Mouse (Mus musculus): Measurements from ENCODE around the gene Timm50. TPM values are rescaled to one million over a fixed set of nuclear protein-coding genes. Genes with fewer than 3 reads are reported as not detected.

Timm50 gene
- polyA plus RNA-seq, 1 experiment: 99.5 TPM

- Histone ChIP-seq H3K4me1 (ENCODE audit: control insufficient read depth, insufficient read depth, insufficient read length, low read length) (0 out of 2 replicates have a peak, but pooled peaks cover 2% of the 10 kb centered on the region), H3K4me3 (ENCODE audit: insufficient read depth, low read depth, low read length) (peak within 1 kb of the TSS; percentile 87), H3K27ac (replicated peaks; ENCODE audit: low read depth, low read length) (peak within 1 kb of the TSS; percentile 7; the same call in 1 of the 2 replicates)
These were observed 44.5 kb downstream of the Timm50 start, which contains the start of gene Eid2 for GRCm38 (mm10) chr7:28267129-28268041. Gene Eid2, plus strand, starts transcription at chr7:28267881.

- H3K4me1 ChIP-seq (ENCODE audit: control insufficient read depth, insufficient read depth, insufficient read length, low read length): 0 out of 2 replicates have a peak, but pooled peaks cover 2% of the 10 kb centered on the region
- H3K27ac ChIP-seq (replicated peaks; ENCODE audit: low read depth, low read length): no peak overlapping the region
- H3K4me3 ChIP-seq (ENCODE audit: insufficient read depth, low read depth, low read length): no peak overlapping the region
These were observed 46.5 kb downstream of the Timm50 start for GRCm38 (mm10) chr7:28265391-28265790.

DNA sequence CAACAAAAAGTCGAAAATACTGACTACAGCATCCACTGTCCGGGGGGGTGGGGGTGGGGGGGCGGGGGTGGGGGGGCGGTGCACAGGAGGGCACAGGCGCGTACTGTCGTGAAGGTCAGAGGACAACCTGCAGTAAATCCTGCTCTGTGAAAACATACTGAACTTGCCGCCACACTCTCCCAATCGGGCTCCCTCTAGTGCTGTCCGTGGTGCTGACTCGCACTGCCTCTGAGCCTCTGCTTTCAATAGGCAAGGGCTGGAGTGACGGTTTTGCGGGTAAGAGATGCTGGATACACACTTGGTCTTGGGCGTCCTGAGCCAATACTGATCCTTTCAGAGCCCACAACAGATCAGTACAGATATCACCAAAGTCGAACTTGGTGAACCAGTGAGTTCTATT is 48.1 kb downstream of the Timm50 start:
- Histone ChIP-seq H3K4me3 (ENCODE audit: insufficient read depth, low read depth, low read length) (no peak overlapping the region), H3K27ac (replicated peaks; ENCODE audit: low read depth, low read length) (no peak overlapping the region), H3K4me1 (ENCODE audit: control insufficient read depth, insufficient read depth, insufficient read length, low read length) (0 out of 2 replicates have a peak, but pooled peaks cover 2% of the 10 kb centered on the region)

- Histone ChIP-seq H3K4me1 (ENCODE audit: control insufficient read depth, insufficient read depth, insufficient read length, low read length) (no peaks in the 10 kb centered on the region), H3K27ac (replicated peaks; ENCODE audit: low read depth, low read length) (no peak overlapping the region), H3K4me3 (ENCODE audit: insufficient read depth, low read depth, low read length) (no peak overlapping the region)
These were observed 49.0 kb downstream of the Timm50 start for GRCm38 (mm10) chr7:28262861-28263260.

Other genes starting within 250 kb of the Timm50 start
- gene Fcgbp, start 240.8 kb downstream of the Timm50 start, polyA plus RNA-seq (2012; ENCODE audit: insufficient read depth, insufficient read length, missing spikeins): not detected in 2 replicates
- not detected in 2 replicates for gene 9530053A07Rik, start 182.6 kb downstream of the Timm50 start, polyA plus RNA-seq (2012; ENCODE audit: insufficient read depth, insufficient read length, missing spikeins)
- gene Fbl, start 142.4 kb downstream of the Timm50 start, polyA plus RNA-seq (2012; ENCODE audit: insufficient read depth, insufficient read length, missing spikeins): 19.9 and 25.7 TPM in 2 replicates
- gene Dyrk1b, start 132.6 kb downstream of the Timm50 start, polyA plus RNA-seq (2012; ENCODE audit: insufficient read depth, insufficient read length, missing spikeins): 17.9 and 26.8 TPM in 2 replicates
- 5.2 and 8.2 TPM in 2 replicates for gene Eid2, start 44.2 kb downstream of the Timm50 start, polyA plus RNA-seq (2012; ENCODE audit: insufficient read depth, insufficient read length, missing spikeins)
- 5.6 and 9.0 TPM in 2 replicates for gene Eid2b, start 34.3 kb downstream of the Timm50 start, polyA plus RNA-seq (2012; ENCODE audit: insufficient read depth, insufficient read length, missing spikeins)
- gene Selenov, start 20.9 kb downstream of the Timm50 start, polyA plus RNA-seq (2012; ENCODE audit: insufficient read depth, insufficient read length, missing spikeins): not detected in 2 replicates
- not detected in 2 replicates for gene Dll3, start 9.8 kb downstream of the Timm50 start, polyA plus RNA-seq (2012; ENCODE audit: insufficient read depth, insufficient read length, missing spikeins)
- gene Supt5, start 26.7 kb upstream of the Timm50 start, polyA plus RNA-seq (2012; ENCODE audit: insufficient read depth, insufficient read length, missing spikeins): 25.7 and 30.4 TPM in 2 replicates
- 404 and 482 TPM in 2 replicates for gene Rps16, start 38.6 kb upstream of the Timm50 start, polyA plus RNA-seq (2012; ENCODE audit: insufficient read depth, insufficient read length, missing spikeins)
- 3.1 and 3.5 TPM in 2 replicates for gene Plekhg2, start 60.5 kb upstream of the Timm50 start, polyA plus RNA-seq (2012; ENCODE audit: insufficient read depth, insufficient read length, missing spikeins)
- gene Zfp36, start 68.2 kb upstream of the Timm50 start, polyA plus RNA-seq (2012; ENCODE audit: insufficient read depth, insufficient read length, missing spikeins): 25.1 and 70.2 TPM in 2 replicates
- 18.4 and 20.2 TPM in 2 replicates for gene Med29, start 80.6 kb upstream of the Timm50 start, polyA plus RNA-seq (2012; ENCODE audit: insufficient read depth, insufficient read length, missing spikeins)
- 50.4 and 62.6 TPM in 2 replicates for gene Paf1, start 80.9 kb upstream of the Timm50 start, polyA plus RNA-seq (2012; ENCODE audit: insufficient read depth, insufficient read length, missing spikeins)
- 7.1 and 9.6 TPM in 2 replicates for gene Gmfg, start 125.4 kb upstream of the Timm50 start, polyA plus RNA-seq (2012; ENCODE audit: insufficient read depth, insufficient read length, missing spikeins)
- gene Lrfn1, start 139.9 kb upstream of the Timm50 start, polyA plus RNA-seq (2012; ENCODE audit: insufficient read depth, insufficient read length, missing spikeins): 0.38 TPM in 1 of 2 replicates, not detected in the other
- gene Ifnl2, start 198.4 kb upstream of the Timm50 start, polyA plus RNA-seq (2012; ENCODE audit: insufficient read depth, insufficient read length, missing spikeins): not detected in 2 replicates
- not detected in 2 replicates for gene Ifnl3, start 210.8 kb upstream of the Timm50 start, polyA plus RNA-seq (2012; ENCODE audit: insufficient read depth, insufficient read length, missing spikeins)
- gene Sycn, start 228.8 kb upstream of the Timm50 start, polyA plus RNA-seq (2012; ENCODE audit: insufficient read depth, insufficient read length, missing spikeins): not detected in 2 replicates
- gene Nccrp1, start 235.2 kb upstream of the Timm50 start, polyA plus RNA-seq (2012; ENCODE audit: insufficient read depth, insufficient read length, missing spikeins): not detected in 2 replicates

Measured in brown adipose tissue, adult 24 weeks (tissue).